In the genomic region with DNA sequence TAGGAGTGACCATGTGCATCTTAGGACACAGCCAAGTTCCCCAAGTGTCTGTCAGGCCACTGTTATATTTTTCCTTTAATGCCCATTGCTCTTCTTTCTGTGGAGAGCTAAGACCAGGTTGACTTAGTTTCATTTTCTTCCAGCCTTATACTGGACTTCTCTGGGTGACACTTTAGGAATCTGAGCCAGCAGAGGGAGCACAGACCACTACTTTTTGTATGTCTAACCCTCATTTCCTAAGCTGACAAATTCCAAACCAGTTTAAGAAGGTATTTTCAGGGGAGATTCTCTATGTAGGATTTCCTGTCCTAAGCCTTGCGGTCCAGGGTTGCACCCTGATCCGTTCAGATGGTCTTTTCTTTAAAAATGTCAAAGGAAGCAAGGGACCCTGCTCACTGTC, we compare ENCODE assay signal across 20 mouse cellular contexts. TPM values are rescaled to one million over a fixed set of nuclear protein-coding genes. Genes with fewer than 3 reads are reported as not detected.
DNase-seq lines count a peak whose midpoint lies in the region; ATAC-seq and TF ChIP-seq lines count a peak whose summit lies in the region.
"Had no signal": no experiment of that assay in that cellular context is flagged by ENCODE, and none has a peak within 500 bp of the region (broad histone marks: within the 10 kb centered on the region; RNA-seq: fewer than 3 reads in every experiment).

No protein-coding gene starts in this region.

- H3K9ac ChIP-seq in heart, adult 2 months (ENCODE audit: low read depth, low read length), result no peak overlapping the region
- no peak overlapping the region for H3K9ac ChIP-seq in lung, embryonic 14.5 days
- H3K9ac ChIP-seq: embryonic facial prominence, embryonic 12.5 days; forebrain, embryonic 15.5 days; heart, embryonic 12.5 days; hindbrain, embryonic 14.5 days; lung, embryonic 15.5 days; neural tube, embryonic 12.5 days had no signal

- H3K4me2 ChIP-seq in lung, embryonic 14.5 days, result no peak overlapping the region
- H3K4me2 ChIP-seq: embryonic facial prominence, embryonic 12.5 days; forebrain, embryonic 15.5 days; heart, embryonic 12.5 days; hindbrain, embryonic 14.5 days; liver, embryonic 11.5 days; lung, embryonic 15.5 days; neural tube, embryonic 12.5 days had no signal

- 79% methylated on average over 2 of the region's 2 CpGs for WGBS in heart, adult 2 months
- 91% methylated on average over 2 of the region's 2 CpGs for whole genome bisulfite sequencing in lung, embryonic 14.5 days

- no peak for TF ChIP-seq EP300 in heart, adult 2 months (IDR thresholded peaks at IDR 0.05; ENCODE audit: insufficient read depth, low read depth, low read length)

- POLR2A ChIA-PET in Patski (lab: Charles Lee), result no interaction called here

- CTCF ChIA-PET in Patski (lab: Charles Lee), result interaction anchor here (1.1 to 1.7 kb wide), 4 partner anchors 9 to 37 kb away, joined by 3 to 4 read pairs (median 4); no protein-coding TSS in a partner anchor

- no peak overlapping the region for H3K27ac ChIP-seq in heart, adult 2 months
- H3K27ac ChIP-seq in lung, embryonic 14.5 days (ENCODE audit: low read depth), result no peak overlapping the region
- H3K27ac ChIP-seq: embryonic facial prominence, embryonic 12.5 days; forebrain, embryonic 15.5 days; hindbrain, embryonic 14.5 days; lung, embryonic 15.5 days; neural tube, embryonic 12.5 days had no signal

- intact Hi-C loops in heart, adult 2 months (cut with DNase I), result no loop called here
- intact Hi-C loops in heart, postnatal 25 days (cut with DNase I), result loop anchor here (2.0 to 5.0 kb wide), 2 partner anchors 98 to 121 kb away; no protein-coding TSS in a partner anchor

- no peak for ATAC-seq in lung, embryonic 14.5 days (ENCODE audit: insufficient read depth)
- ATAC-seq in Patski, result no peak
- ATAC-seq in megakaryocyte, adult 5-6 weeks (ENCODE audit: poor library complexity, severe bottlenecking), result no peak
- ATAC-seq: forebrain, embryonic 15.5 days; intestine, embryonic 16.5 days had no signal

- no peak for TF ChIP-seq POLR2A in heart, adult 2 months (IDR thresholded peaks at IDR 0.05; ENCODE audit: insufficient read depth, low read depth, low read length)

- no peaks in the 10 kb centered on the region for H3K9me3 ChIP-seq in lung, embryonic 14.5 days (ENCODE audit: low read depth, low read length)
- H3K9me3 ChIP-seq: embryonic facial prominence, embryonic 12.5 days; forebrain, embryonic 15.5 days; heart, embryonic 12.5 days; lung, embryonic 15.5 days; neural tube, embryonic 12.5 days had no signal

- in situ Hi-C loops in Patski (cut with MboI; ENCODE audit: low pct_unique_long_range_greater_than_20kb), result no loop called here

- H3K4me3 ChIP-seq in heart, adult 2 months, result no peak overlapping the region
- no peak overlapping the region for H3K4me3 ChIP-seq in lung, embryonic 14.5 days (ENCODE audit: low read depth, low read length)
- H3K4me3 ChIP-seq: embryonic facial prominence, embryonic 12.5 days; erythroblast, embryonic 14.5 days; forebrain, embryonic 15.5 days; heart, embryonic 12.5 days; lung, embryonic 15.5 days; neural tube, embryonic 12.5 days had no signal

- peak; percentile 38 for TF ChIP-seq CTCF in heart, adult 2 months (IDR thresholded peaks at IDR 0.05)
- peak; percentile 19; the same call in 1 of the 2 replicates for TF ChIP-seq CTCF in lung, embryonic 14.5 days (IDR thresholded peaks at IDR 0.05; ENCODE audit: low read depth)
- TF ChIP-seq CTCF in Patski (IDR thresholded peaks at IDR 0.05), result peak; percentile 32

- DNase-seq in heart, adult 2 months, result no peak
- no peak for DNase-seq in heart, postnatal 25 days (ENCODE audit: low spot score)
- peak; percentile 22 for DNase-seq in lung, embryonic 14.5 days
- no peak for DNase-seq in lung, postnatal 4 days
- DNase-seq in 416B (ENCODE audit: low read depth) (peak; percentile 40), Patski (ENCODE audit: low read depth, low spot score) (no peak)
- DNase-seq: adrenal gland, postnatal 36 days; cerebellum, adult 9-10 months; kidney, postnatal 14 days; thymus, postnatal 25 days had no signal

- no peaks in the 10 kb centered on the region for H3K36me3 ChIP-seq in heart, adult 2 months (ENCODE audit: control insufficient read depth, insufficient read depth, low read length)
- H3K36me3 ChIP-seq in lung, embryonic 14.5 days (ENCODE audit: insufficient read depth), result peaks cover 71% of the 10 kb centered on the region

- no peaks in the 10 kb centered on the region for H3K4me1 ChIP-seq in heart, adult 2 months (ENCODE audit: control insufficient read depth, insufficient read depth, low read length)
- H3K4me1 ChIP-seq in lung, embryonic 14.5 days (ENCODE audit: insufficient read depth), result no peaks in the 10 kb centered on the region
- H3K4me1 ChIP-seq: embryonic facial prominence, embryonic 12.5 days; forebrain, embryonic 15.5 days; heart, embryonic 12.5 days; lung, embryonic 15.5 days; neural tube, embryonic 12.5 days had no signal

- no peaks in the 10 kb centered on the region for H3K79me2 ChIP-seq in heart, adult 2 months (replicated peaks; ENCODE audit: control insufficient read depth, insufficient read depth, low read length)

- no peaks in the 10 kb centered on the region for H3K27me3 ChIP-seq in heart, adult 2 months (ENCODE audit: control insufficient read depth, insufficient read depth, low read length)
- no peaks in the 10 kb centered on the region for H3K27me3 ChIP-seq in lung, embryonic 14.5 days (ENCODE audit: insufficient read depth, low read length)
- H3K27me3 ChIP-seq in Patski, result no peaks in the 10 kb centered on the region
- H3K27me3 ChIP-seq: embryonic facial prominence, embryonic 12.5 days; forebrain, embryonic 15.5 days; heart, embryonic 12.5 days; lung, embryonic 15.5 days; neural tube, embryonic 12.5 days had no signal

RNA-seq across cellular contexts. Expression of a gene that starts 15.6 kb away (rescaled TPM):
- total RNA-seq in heart, adult 2 months (2021), result 1 to 10 TPM; 4.1 to 4.5 TPM
- 1.5 and 2.0 TPM in 2 replicates for polyA plus RNA-seq in heart, adult 2 months (2012; rRNA removed)
- total RNA-seq in heart, postnatal 25 days (2021), result 1 to 10 TPM; 2.7 to 3.4 TPM
- polyA plus RNA-seq in lung, embryonic 14.5 days (2014; fragmentation: Nextera tagmentation; extraction: Ambion mirVana), result 15.6 and 16.5 TPM in 2 replicates
- polyA plus RNA-seq in Patski (2021), result 10.5 TPM
- 6.0 and 9.6 TPM in 2 replicates for total RNA-seq in megakaryocyte, adult 5-6 weeks (2015)
- 9.4 and 9.9 TPM in 2 replicates for total RNA-seq in megakaryocyte, adult 5-6 weeks (2017)

RNA-seq across cellular contexts. Expression of a gene that starts 15.6 kb away (rescaled TPM):
- 10 to 100 TPM; 16.7 to 18.4 TPM for total RNA-seq in heart, adult 2 months (2021)
- 4.5 and 9.6 TPM in 2 replicates for polyA plus RNA-seq in heart, adult 2 months (2012; rRNA removed)
- total RNA-seq in heart, postnatal 25 days (2021), result 10 to 100 TPM; 18.7 to 20.3 TPM
- polyA plus RNA-seq in lung, embryonic 14.5 days (2014; fragmentation: Nextera tagmentation; extraction: Ambion mirVana), result 27.8 and 29.0 TPM in 2 replicates
- polyA plus RNA-seq in Patski (2021), result 22.8 TPM
- 6.1 and 7.1 TPM in 2 replicates for total RNA-seq in megakaryocyte, adult 5-6 weeks (2015)
- 8.4 and 9.3 TPM in 2 replicates for total RNA-seq in megakaryocyte, adult 5-6 weeks (2017)

Comparison
In these comparisons a context has a peak if more than half of its experiments do, and no peak if none do; other contexts are left out.
1. DNase-seq: peak in lung, embryonic 14.5 days (single experiment) and 416B (single experiment); none in heart, adult 2 months (0 of 2), heart, postnatal 25 days (single experiment), lung, postnatal 4 days (0 of 2) and Patski (single experiment).
2. Peak in every context shown above with its lines, with median percentiles within 50 percentile points of each other: CTCF ChIP-seq.